Mouse (Mus musculus): ENCODE data around the gene Sh2d2a. TPM values are rescaled to one million over a fixed set of nuclear protein-coding genes. Genes with fewer than 3 reads are reported as not detected.
"Not testable (repeated sequence)": the region's sequence is repeated elsewhere in the genome, so short reads cannot be mapped to it uniquely, and the experiment has no call there.

Gene Sh2d2a
- polyA plus RNA-seq, 1 experiment from 2014 or later: not detected

- WGBS: 74% methylated on average over 1 of the region's 1 CpGs
- no peak overlapping the region for H3K27ac ChIP-seq
- H3K4me2 ChIP-seq (replicated peaks): no peak overlapping the region
- no peaks in the 10 kb centered on the region for H3K9me3 ChIP-seq (ENCODE audit: control insufficient read depth, low read length)
- H3K4me3 ChIP-seq (replicated peaks; ENCODE audit: low read length): no peak overlapping the region
- H3K4me1 ChIP-seq (replicated peaks; ENCODE audit: control insufficient read depth, insufficient read depth, low read length): no peaks in the 10 kb centered on the region
- H3K9ac ChIP-seq: no peak overlapping the region
- H3K36me3 ChIP-seq (replicated peaks; ENCODE audit: control insufficient read depth, insufficient read depth): no peaks in the 10 kb centered on the region
- no peak for ATAC-seq (ENCODE audit: low FRiP score)
- no peaks in the 10 kb centered on the region for H3K27me3 ChIP-seq (ENCODE audit: control insufficient read depth, insufficient read depth, low read length)
- DNase-seq (ENCODE audit: low spot score): no peak
These were observed 54.6 kb downstream of the Sh2d2a start for GRCm38 (mm10) chr3:87901036-87901624.

- H3K9ac ChIP-seq; ATAC-seq (ENCODE audit: low FRiP score); H3K27me3 ChIP-seq (ENCODE audit: control insufficient read depth, insufficient read depth, low read length); H3K36me3 ChIP-seq (replicated peaks; ENCODE audit: control insufficient read depth, insufficient read depth); H3K9me3 ChIP-seq (ENCODE audit: control insufficient read depth, low read length); H3K4me1 ChIP-seq (replicated peaks; ENCODE audit: control insufficient read depth, insufficient read depth, low read length); DNase-seq (ENCODE audit: low spot score); H3K4me3 ChIP-seq (replicated peaks; ENCODE audit: low read length); H3K27ac ChIP-seq; H3K4me2 ChIP-seq (replicated peaks): not testable (repeated sequence)
- WGBS: 80% methylated on average over 6 of the region's 6 CpGs
These were observed 55.4 kb downstream of the Sh2d2a start for GRCm38 (mm10) chr3:87901959-87902358.

- no peak for DNase-seq (ENCODE audit: low spot score)
- no peak overlapping the region for H3K4me3 ChIP-seq (replicated peaks; ENCODE audit: low read length)
- H3K4me2 ChIP-seq (replicated peaks): no peak overlapping the region
- no peak overlapping the region for H3K9ac ChIP-seq
- no peaks in the 10 kb centered on the region for H3K9me3 ChIP-seq (ENCODE audit: control insufficient read depth, low read length)
- H3K27me3 ChIP-seq (ENCODE audit: control insufficient read depth, insufficient read depth, low read length): no peaks in the 10 kb centered on the region
- H3K4me1 ChIP-seq (replicated peaks; ENCODE audit: control insufficient read depth, insufficient read depth, low read length): peaks cover 15% of the 10 kb centered on the region
- WGBS: 61% methylated on average over 5 of the region's 5 CpGs
- H3K27ac ChIP-seq: no peak overlapping the region
- no peaks in the 10 kb centered on the region for H3K36me3 ChIP-seq (replicated peaks; ENCODE audit: control insufficient read depth, insufficient read depth)
- no peak for ATAC-seq (ENCODE audit: low FRiP score)
These were observed 57.3 kb downstream of the Sh2d2a start for GRCm38 (mm10) chr3:87903821-87904220.

Other genes with a start within 250 kb of the Sh2d2a start
- gene Arhgef11, start 229.2 kb upstream of the Sh2d2a start, polyA plus RNA-seq (2014; fragmentation: Nextera tagmentation; extraction: Ambion mirVana): 27.0 and 28.0 TPM in 2 replicates
- 0.54 and 0.89 TPM in 2 replicates for gene Lrrc71, start 98.1 kb upstream of the Sh2d2a start, polyA plus RNA-seq (2014; fragmentation: Nextera tagmentation; extraction: Ambion mirVana)
- gene Ntrk1, start 51.6 kb upstream of the Sh2d2a start, polyA plus RNA-seq (2014; fragmentation: Nextera tagmentation; extraction: Ambion mirVana): 1.7 and 4.3 TPM in 2 replicates
- gene Insrr, start 49.8 kb upstream of the Sh2d2a start, polyA plus RNA-seq (2014; fragmentation: Nextera tagmentation; extraction: Ambion mirVana): 0.52 and 1.3 TPM in 2 replicates
- 9.9 and 10.2 TPM in 2 replicates for gene Pear1, start 22.4 kb upstream of the Sh2d2a start, polyA plus RNA-seq (2014; fragmentation: Nextera tagmentation; extraction: Ambion mirVana)
- gene Prcc, start 38.9 kb downstream of the Sh2d2a start, polyA plus RNA-seq (2014; fragmentation: Nextera tagmentation; extraction: Ambion mirVana): 15.5 and 17.2 TPM in 2 replicates
- 163 and 179 TPM in 2 replicates for gene Hdgf, start 59.6 kb downstream of the Sh2d2a start, polyA plus RNA-seq (2014; fragmentation: Nextera tagmentation; extraction: Ambion mirVana)
- gene Mrpl24, start 72.8 kb downstream of the Sh2d2a start, polyA plus RNA-seq (2014; fragmentation: Nextera tagmentation; extraction: Ambion mirVana): 50.0 and 53.5 TPM in 2 replicates
- gene Isg20l2, start 83.6 kb downstream of the Sh2d2a start, polyA plus RNA-seq (2014; fragmentation: Nextera tagmentation; extraction: Ambion mirVana): 17.0 and 18.5 TPM in 2 replicates
- gene Rrnad1, start 84.0 kb downstream of the Sh2d2a start, polyA plus RNA-seq (2014; fragmentation: Nextera tagmentation; extraction: Ambion mirVana): 15.8 and 18.1 TPM in 2 replicates
- 48.7 and 56.4 TPM in 2 replicates for gene Crabp2, start 101.9 kb downstream of the Sh2d2a start, polyA plus RNA-seq (2014; fragmentation: Nextera tagmentation; extraction: Ambion mirVana)
- gene Nes, start 124.3 kb downstream of the Sh2d2a start, polyA plus RNA-seq (2014; fragmentation: Nextera tagmentation; extraction: Ambion mirVana): 20.5 and 20.7 TPM in 2 replicates
- gene Bcan, start 153.5 kb downstream of the Sh2d2a start, polyA plus RNA-seq (2014; fragmentation: Nextera tagmentation; extraction: Ambion mirVana): 89.1 and 99.3 TPM in 2 replicates
- 0.41 and 0.67 TPM in 2 replicates for gene Hapln2, start 180.8 kb downstream of the Sh2d2a start, polyA plus RNA-seq (2014; fragmentation: Nextera tagmentation; extraction: Ambion mirVana)
- gene Gpatch4, start 196.4 kb downstream of the Sh2d2a start, polyA plus RNA-seq (2014; fragmentation: Nextera tagmentation; extraction: Ambion mirVana): 29.8 and 30.4 TPM in 2 replicates
- gene Naxe, start 211.7 kb downstream of the Sh2d2a start, polyA plus RNA-seq (2014; fragmentation: Nextera tagmentation; extraction: Ambion mirVana): 152 and 167 TPM in 2 replicates
- not detected in 2 replicates for gene Ttc24, start 231.5 kb downstream of the Sh2d2a start, polyA plus RNA-seq (2014; fragmentation: Nextera tagmentation; extraction: Ambion mirVana)
- 2.4 and 3.1 TPM in 2 replicates for gene Iqgap3, start 235.2 kb downstream of the Sh2d2a start, polyA plus RNA-seq (2014; fragmentation: Nextera tagmentation; extraction: Ambion mirVana)